Mouse (Mus musculus): ENCODE data around the gene Vmn2r87.
"Not testable (repeated sequence)": the region's sequence is repeated elsewhere in the genome, so short reads cannot be mapped to it uniquely, and the experiment has no call there.

The Vmn2r87 gene

DNA sequence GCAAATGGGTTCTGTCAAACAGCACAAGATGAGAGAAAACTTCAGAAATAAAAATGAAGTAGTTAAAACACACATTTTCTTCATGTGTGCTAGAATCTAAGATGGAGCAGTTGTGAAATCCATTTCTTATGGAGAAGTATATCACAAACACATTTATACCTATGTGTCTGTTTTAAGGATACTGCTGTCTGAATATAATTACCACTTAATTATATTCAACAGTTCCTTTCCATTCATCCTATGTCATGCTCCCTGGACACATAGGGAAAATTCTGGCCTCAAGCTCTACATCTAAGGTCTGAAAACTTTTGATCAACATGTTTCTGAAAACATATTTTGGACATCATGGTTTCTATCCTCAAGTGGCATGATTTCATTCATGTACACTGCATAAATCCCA is at the start of gene Vmn2r87:
Vmn2r87 (minus strand) TSS at position 101 of the 400 bp plus-strand sequence.
- CTCF ChIA-PET, result no interaction called here
- POLR2A ChIA-PET, result no interaction called here

- POLR2A ChIA-PET, result interaction anchor here in 1 of 4 experiments (0.9 kb wide), 1 partner anchor 20 kb away, joined by 3 read pairs; no protein-coding TSS in a partner anchor
- CTCF ChIA-PET, result not testable (repeated sequence)
Observed at GRCm38 (mm10) chr10:130544331-130544730, 47.1 kb upstream of the Vmn2r87 start.

GRCm38 (mm10) chr10:130541931-130542691 is 44.9 kb upstream of the Vmn2r87 start:
- CTCF ChIA-PET, result not testable (repeated sequence)
- POLR2A ChIA-PET, result interaction anchor here in 3 of 4 experiments (0.5 to 1.1 kb wide), 8 partner anchors 14 to 596 kb away, joined by 3 to 5 read pairs (median 3); partner anchors contain the start of gene Neurod4 (in 1 of the 3)

DNA sequence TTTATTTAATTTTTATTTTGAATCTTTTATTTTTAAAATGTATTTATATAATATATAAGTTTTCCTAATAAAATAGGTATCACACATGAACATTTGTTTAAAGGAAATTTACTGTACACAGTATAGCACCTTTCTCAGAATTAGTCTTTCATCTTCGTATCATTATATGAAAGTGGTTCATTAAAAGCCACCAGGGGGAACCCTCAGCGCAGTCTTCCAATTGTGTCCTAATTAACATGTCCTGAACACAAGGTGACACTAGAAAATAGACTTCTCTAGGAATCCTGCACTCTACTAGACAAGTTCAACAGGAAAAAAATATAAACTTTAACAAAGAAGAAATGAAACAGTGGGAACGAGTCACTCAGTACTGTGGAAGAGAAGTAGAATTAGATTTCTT is 38.9 kb upstream of the Vmn2r87 start:
- ChIA-PET POLR2A (interaction anchor here in 1 of 4 experiments (1.0 kb wide), 1 partner anchor 14 kb away, joined by 4 read pairs; no protein-coding TSS in a partner anchor), CTCF (no interaction called here)

GRCm38 (mm10) chr10:130527926-130528325 is 30.7 kb upstream of the Vmn2r87 start:
- POLR2A ChIA-PET, result interaction anchor here in 1 of 4 experiments (1.1 kb wide), 1 partner anchor 14 kb away, joined by 5 read pairs; no protein-coding TSS in a partner anchor

GRCm38 (mm10) chr10:130470311-130470760 is 26.9 kb downstream of the Vmn2r87 start:
- ChIA-PET CTCF (interaction anchor here in 1 of 4 experiments (1.1 kb wide), 1 partner anchor 101 kb away, joined by 3 read pairs; no protein-coding TSS in a partner anchor), POLR2A (interaction anchor here in 3 of 4 experiments (0.5 to 1.5 kb wide), 5 partner anchors 25 to 72 kb away, joined by 3 to 8 read pairs (median 4); no protein-coding TSS in a partner anchor)

More at GRCm38 (mm10) chr10:130527926-130528325, 30.7 kb upstream of the Vmn2r87 start:
- CTCF ChIA-PET, result no interaction called here

- CTCF ChIA-PET, POLR2A ChIA-PET: not testable (repeated sequence)
Observed at GRCm38 (mm10) chr10:130455950-130456349, 41.2 kb downstream of the Vmn2r87 start, which contains the start of gene Vmn2r86. Gene Vmn2r86, minus strand, starts transcription at chr10:130456050.

- CTCF ChIA-PET, result no interaction called here
- POLR2A ChIA-PET, result interaction anchor here in 2 of 4 experiments (0.6 to 1.1 kb wide), 2 partner anchors 25 kb away, joined by 3 to 4 read pairs; no protein-coding TSS in a partner anchor
Observed at GRCm38 (mm10) chr10:130444776-130445175, 52.4 kb downstream of the Vmn2r87 start.

DNA sequence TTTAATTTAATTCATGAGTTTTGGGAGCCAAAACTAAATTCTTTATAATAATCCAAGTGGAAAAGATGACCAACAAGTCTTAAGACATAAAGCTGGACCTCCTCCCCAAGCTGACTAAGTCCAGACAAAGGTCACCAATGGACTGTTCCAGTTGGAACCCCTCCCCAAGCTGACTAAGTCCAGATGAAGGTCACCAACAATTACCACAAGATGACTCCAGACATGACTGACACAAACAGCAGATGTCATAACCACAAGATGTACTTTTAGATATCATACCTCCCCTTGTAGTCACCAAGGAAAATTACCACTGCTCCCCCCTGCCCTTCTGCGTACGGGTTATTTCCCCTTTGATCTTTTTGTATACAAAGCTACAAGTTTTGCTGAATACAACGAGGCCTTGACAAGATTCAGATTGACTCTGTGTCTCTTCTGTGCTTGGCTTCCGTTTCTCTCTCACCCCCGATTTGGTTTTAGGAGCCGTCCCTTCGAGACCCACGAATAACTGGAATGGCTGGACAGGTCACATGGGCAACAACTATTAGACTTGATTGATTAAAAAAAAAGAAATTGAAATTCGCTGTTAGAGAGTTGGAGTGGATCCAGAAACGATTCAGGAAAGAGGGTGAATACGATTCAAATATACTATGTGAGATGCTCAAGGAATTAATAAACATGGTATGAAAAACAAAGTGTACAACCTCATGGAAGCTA is 62.9 kb downstream of the Vmn2r87 start:
- CTCF ChIA-PET, POLR2A ChIA-PET: not testable (repeated sequence)

DNA sequence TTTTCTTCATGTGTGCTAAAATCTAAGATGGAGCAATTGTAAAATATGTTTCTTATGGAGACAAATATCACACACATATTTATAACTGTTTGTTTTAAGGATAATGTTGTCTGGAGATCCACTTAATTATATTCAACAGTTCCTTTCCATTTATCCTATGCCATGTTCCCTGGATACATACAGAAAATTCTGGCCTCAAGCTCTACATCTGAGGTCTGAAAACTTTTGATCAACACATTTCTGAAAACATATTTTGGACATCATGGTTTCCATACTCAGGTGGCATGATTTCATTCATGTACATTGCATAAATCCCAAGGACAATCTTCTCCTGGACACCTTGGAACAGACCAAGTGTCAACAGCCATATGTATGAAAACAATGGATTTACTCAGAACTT is 67.6 kb downstream of the Vmn2r87 start, which contains the start of gene Vmn2r85:
Vmn2r85 (minus strand) TSS at position 101 of the 400 bp plus-strand sequence.
- CTCF ChIA-PET, POLR2A ChIA-PET: not testable (repeated sequence)

GRCm38 (mm10) chr10:130422368-130422767 is 74.8 kb downstream of the Vmn2r87 start:
- POLR2A ChIA-PET, CTCF ChIA-PET: not testable (repeated sequence)

Data from embryonic stem cell, embryonic (primary cell).